Mouse (Mus musculus) CH12.LX (cell line): Measurements from ENCODE around the gene Klf3.

Experiments
- ELF1 ChIP-seq: IDR thresholded peaks from 2 replicates; pipeline ENCODE4 v1.6.1; 2014; ENCODE audit warnings: low read depth, mild to moderate bottlenecking, inconsistent platforms, low read length, improper control_type of control experiment
- POLR2A ChIP-seq: IDR thresholded peaks from 2 replicates; pipeline ENCODE4 v1.6.1; 2011; ENCODE audit warnings: low read depth, mild to moderate bottlenecking, improper control_type of control experiment, low read length
- RAD21 ChIP-seq: IDR thresholded peaks from 2 replicates; pipeline ENCODE4 v1.6.1; 2011; ENCODE audit warnings: low read depth, mild to moderate bottlenecking, low read length, improper control_type of control experiment, moderate library complexity
- UBTF ChIP-seq: IDR thresholded peaks from 2 replicates; pipeline ENCODE4 v1.6.1; 2012; ENCODE audit warnings: low read depth, mild to moderate bottlenecking, inconsistent platforms, low read length, improper control_type of control experiment, moderate library complexity
- USF2 ChIP-seq: conservative IDR thresholded peaks from 2 replicates; pipeline ENCODE4 v1.6.1; 2011; ENCODE audit warnings: low read depth, low read length, improper control_type of control experiment

DNA sequence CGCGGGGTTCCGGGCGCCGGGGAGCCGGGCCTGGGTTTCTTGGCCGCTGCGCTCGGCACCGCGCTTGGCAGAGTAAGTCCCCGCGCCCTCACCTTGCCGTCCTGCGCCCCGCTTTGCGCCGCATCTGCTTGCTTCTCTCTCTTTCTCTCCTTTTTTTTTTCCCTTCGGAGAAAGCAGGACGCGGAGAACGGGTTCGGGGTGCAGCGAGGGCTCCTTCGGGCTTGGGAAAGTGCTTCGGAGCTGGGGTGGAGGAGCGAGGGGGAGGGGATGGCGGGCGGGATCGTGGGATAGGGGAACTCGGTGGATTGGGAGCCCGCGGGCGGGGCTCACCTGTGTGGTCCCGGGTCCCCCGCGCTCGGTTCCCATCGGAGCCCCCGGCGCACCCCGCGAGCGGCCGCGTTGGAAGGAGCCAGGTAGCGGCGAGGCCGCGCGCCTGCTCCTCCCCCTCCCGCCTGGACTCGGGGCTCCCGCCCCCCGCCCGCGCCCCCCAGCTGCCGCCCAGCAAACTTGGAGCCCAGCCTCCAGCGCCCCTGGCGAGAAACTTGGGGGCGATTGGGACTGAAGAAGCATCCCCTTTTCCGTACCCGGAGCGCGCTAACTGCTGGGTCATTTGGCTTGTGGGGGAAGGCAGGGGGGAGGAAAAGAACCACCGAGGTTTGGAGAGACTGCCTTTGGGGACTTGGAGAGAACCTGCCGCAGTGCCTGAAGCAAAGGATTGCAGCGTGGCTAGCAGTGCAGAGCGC is 703 bp downstream of the Klf3 start:
- no peak for TF ChIP-seq POLR2A
- no peak for TF ChIP-seq RAD21
- TF ChIP-seq USF2: no peak
- no peak for TF ChIP-seq UBTF
- no peak for TF ChIP-seq ELF1
